Mouse (Mus musculus) liver, embryonic 14.5 days (tissue): ENCODE measurements at regions not wholly inside any gene's neighbourhood (a gene's known extent, or its start where the extent isn't known, plus 50 kb on each side); places are given as distances from the start of the nearest gene placed in this dataset.

Experiments
- ATAC-seq: fragments of 200-750 bp; cut with Nextera tagmentation; 2 replicates; pipeline ENCODE4 v1.8.0; 2017; ENCODE audit warnings: moderate number of reproducible peaks, mild to moderate bottlenecking, moderate library complexity; ENCODE audit not compliant: insufficient read depth
- DNase-seq, 3 experiments: peaks; one replicate each; pipeline ENCODE4 v3.0.0-alpha.2; 2012 to 2013; ENCODE audit warnings: low read depth in 3 of 3, low spot score in 3 of 3
- H3K27ac ChIP-seq: fragments of 300-500 bp; sonication (generic); 2 replicates; pipeline ENCODE4 v1.5.1; 2014; ENCODE audit warnings: moderate library complexity, mild to moderate bottlenecking, control low read depth, inconsistent platforms
- H3K27me3 ChIP-seq: fragments of 300-500 bp; sonication (generic); 2 replicates; pipeline ENCODE4 v1.6.1; 2014; ENCODE audit warnings: mild to moderate bottlenecking, low read length, moderate library complexity; ENCODE audit not compliant: control insufficient read depth, insufficient read depth
- H3K36me3 ChIP-seq: fragments of 300-500 bp; sonication (generic); replicated peaks from 2 replicates; pipeline ENCODE4 v1.6.1; 2014; ENCODE audit warnings: low read depth; ENCODE audit not compliant: control insufficient read depth, insufficient read depth
- H3K4me1 ChIP-seq, 2 experiments: fragments of 200-500 bp in 1 of 2; fragments of 300-500 bp in 1 of 2; sonication (generic) in 1 of 2; replicated peaks; 2 replicates each; pipeline ENCODE4 v1.6.1; 2012 to 2014; ENCODE audit warnings: antibody characterized with exemption in 1 of 2, inconsistent platforms in 1 of 2, low read length in 1 of 2; ENCODE audit not compliant: control insufficient read depth in 2 of 2, insufficient read depth in 2 of 2
- H3K4me2 ChIP-seq: fragments of 300-500 bp; sonication (generic); 2 replicates; pipeline ENCODE4 v1.6.1; 2014; ENCODE audit warnings: low read depth, mild to moderate bottlenecking, control low read depth, moderate library complexity
- H3K4me3 ChIP-seq, 2 experiments: fragments of 200-500 bp in 1 of 2; fragments of 300-500 bp in 1 of 2; sonication (generic) in 1 of 2; 2 replicates each; pipeline ENCODE4 v1.5.1; 2012 to 2014; ENCODE audit warnings: low read depth in 2 of 2, low read length in 2 of 2, mild to moderate bottlenecking in 2 of 2, control low read depth in 1 of 2, inconsistent platforms in 1 of 2, moderate library complexity in 1 of 2; ENCODE audit not compliant: insufficient read depth in 1 of 2
- H3K9ac ChIP-seq: fragments of 300-500 bp; sonication (generic); replicated peaks from 2 replicates; pipeline ENCODE4 v1.6.1; 2014; ENCODE audit warnings: mild to moderate bottlenecking, control low read depth, moderate library complexity
- H3K9me3 ChIP-seq: fragments of 300-500 bp; sonication (generic); 2 replicates; pipeline ENCODE4 v1.6.1; 2016; ENCODE audit warnings: low read length, mixed read lengths; ENCODE audit not compliant: control insufficient read depth
- CTCF ChIP-seq: IDR thresholded peaks from 2 replicates; pipeline ENCODE4 v1.5.1; 2016; ENCODE audit warnings: antibody characterized with exemption, low read depth, control low read depth
- EP300 ChIP-seq: IDR thresholded peaks from 2 replicates; pipeline ENCODE4 v1.6.1; 2016; ENCODE audit warnings: antibody characterized with exemption, low read depth
- WGBS: fragments of 180-500 bp; shearing (Covaris S2); extraction: QIAGEN DNeasy Blood & Tissue Kit; methylation state at CpG from one replicate; pipeline ENCODE4 v1.1.7; 2014; ENCODE audit not compliant: insufficient replicate concordance; 5-methylcytosine and 5-hydroxymethylcytosine counted together

DNA sequence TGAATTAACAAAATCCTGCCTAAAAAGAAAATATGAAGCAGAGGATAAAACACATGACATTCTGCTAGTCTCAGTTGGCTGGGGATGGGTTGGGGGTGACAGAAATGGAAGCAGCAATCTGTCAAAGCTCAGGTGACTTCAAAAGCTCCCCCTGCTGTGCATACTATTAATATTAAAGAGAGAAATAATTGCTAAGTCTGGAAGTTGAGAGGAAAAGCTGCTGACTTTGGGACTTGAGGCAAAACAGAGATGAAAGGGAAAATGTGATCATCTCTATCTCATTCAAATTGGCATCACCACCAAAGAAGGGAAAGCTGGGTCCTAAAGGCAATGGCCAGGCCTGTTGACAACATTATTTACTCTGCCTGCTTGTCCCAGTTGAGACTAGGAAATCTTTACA lies 90.8 kb downstream of the Rpe65 start:
- Histone ChIP-seq H3K4me1 (no peaks in the 10 kb centered on the region), H3K4me2 (no peak overlapping the region), H3K27ac (no peak overlapping the region), H3K27me3 (no peaks in the 10 kb centered on the region), H3K4me3 (no peak overlapping the region), H3K9me3 (no peaks in the 10 kb centered on the region), H3K9ac (no peak overlapping the region), H3K36me3 (no peaks in the 10 kb centered on the region)
- no peak for DNase-seq
- no peak for TF ChIP-seq EP300
- TF ChIP-seq CTCF: no peak
- no peak for ATAC-seq

DNA sequence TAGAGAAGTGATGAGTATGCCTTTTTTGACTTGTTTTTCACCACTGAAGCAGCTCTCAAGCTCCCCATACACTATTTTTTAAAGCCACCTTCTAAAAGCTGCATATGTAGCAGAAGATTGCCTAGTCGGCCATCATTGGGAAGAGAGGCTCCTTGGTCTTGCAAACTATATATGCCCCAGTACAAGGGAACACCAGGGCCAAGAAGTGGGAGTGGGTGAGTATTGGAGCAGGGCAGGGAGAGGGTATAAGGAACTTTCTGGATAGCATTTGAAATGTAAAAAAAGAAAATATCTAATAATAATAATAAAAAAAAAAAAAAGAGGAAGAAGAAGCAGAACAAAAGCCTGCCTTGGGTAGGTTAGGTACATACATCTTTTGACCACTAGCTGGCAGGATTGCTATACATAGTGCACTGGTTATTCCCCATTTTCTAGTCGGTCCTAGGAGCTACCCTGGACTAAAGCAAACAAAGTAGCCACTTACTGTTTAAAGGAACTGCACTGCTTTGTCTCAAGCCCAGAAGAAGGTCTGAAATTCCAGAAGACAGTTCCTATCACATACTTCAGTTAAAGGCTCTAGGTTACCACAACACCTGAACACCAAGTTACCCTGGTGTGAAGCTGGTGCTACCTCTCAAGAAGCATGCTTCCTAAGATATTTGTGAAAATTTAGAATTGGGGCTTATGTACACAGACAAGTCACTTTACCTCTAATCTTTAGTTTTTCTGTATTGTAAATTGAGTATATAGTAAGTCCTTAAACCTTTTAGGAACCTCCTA lies 114.9 kb upstream of the Wls start:
- Histone ChIP-seq H3K4me2 (no peak overlapping the region), H3K4me3 (no peak overlapping the region), H3K4me1 (no peaks in the 10 kb centered on the region), H3K9me3 (no peaks in the 10 kb centered on the region), H3K27ac (no peak overlapping the region), H3K9ac (no peak overlapping the region), H3K36me3 (no peaks in the 10 kb centered on the region), H3K27me3 (no peaks in the 10 kb centered on the region)
- DNase-seq (peak in 1 of 3 experiments; percentile 4), ATAC-seq (no peak)
- WGBS: 17% methylated on average over 2 of the region's 2 CpGs
- TF ChIP-seq CTCF (peak; percentile 44; the same call in 1 of the 2 replicates), EP300 (no peak)

- no peak for DNase-seq
- no peaks in the 10 kb centered on the region for H3K27me3 ChIP-seq
- no peak overlapping the region for H3K4me2 ChIP-seq
- no peaks in the 10 kb centered on the region for H3K36me3 ChIP-seq
- no peak for TF ChIP-seq CTCF
- no peak for TF ChIP-seq EP300
- no peaks in the 10 kb centered on the region for H3K9me3 ChIP-seq
- no peak overlapping the region for H3K27ac ChIP-seq
- WGBS: 44% methylated on average over 1 of the region's 1 CpGs
- ATAC-seq: no peak
- no peaks in the 10 kb centered on the region for H3K4me1 ChIP-seq
- no peak overlapping the region for H3K4me3 ChIP-seq
- H3K9ac ChIP-seq: no peak overlapping the region
Measured at GRCm38 (mm10) chr3:159732201-159732600, 107.3 kb upstream of the Wls start.

DNA sequence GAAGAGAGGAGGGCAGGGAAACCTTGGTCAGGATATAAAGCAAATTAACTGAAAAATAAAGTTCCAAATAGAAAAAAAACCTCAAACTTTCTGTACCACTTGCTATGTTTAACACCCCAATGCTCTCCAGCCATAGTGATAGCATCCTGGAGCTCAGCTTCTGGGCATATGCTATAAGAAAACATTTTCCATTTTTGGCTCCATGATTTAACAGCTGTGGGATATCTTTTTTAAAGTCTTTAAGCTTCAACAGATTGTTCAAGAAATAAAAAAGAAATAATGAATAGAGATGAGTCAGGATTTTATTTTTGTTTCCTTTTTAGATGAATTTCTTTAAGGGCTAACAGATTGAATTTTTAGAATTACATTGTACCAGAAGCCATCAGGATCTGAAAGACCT lies 106.3 kb upstream of the Wls start:
- Histone ChIP-seq H3K9ac (no peak overlapping the region), H3K9me3 (no peaks in the 10 kb centered on the region), H3K36me3 (no peaks in the 10 kb centered on the region), H3K27me3 (no peaks in the 10 kb centered on the region), H3K4me2 (no peak overlapping the region), H3K27ac (no peak overlapping the region), H3K4me3 (no peak overlapping the region), H3K4me1 (no peaks in the 10 kb centered on the region)
- no peak for TF ChIP-seq CTCF
- DNase-seq: no peak
- ATAC-seq: no peak

DNA sequence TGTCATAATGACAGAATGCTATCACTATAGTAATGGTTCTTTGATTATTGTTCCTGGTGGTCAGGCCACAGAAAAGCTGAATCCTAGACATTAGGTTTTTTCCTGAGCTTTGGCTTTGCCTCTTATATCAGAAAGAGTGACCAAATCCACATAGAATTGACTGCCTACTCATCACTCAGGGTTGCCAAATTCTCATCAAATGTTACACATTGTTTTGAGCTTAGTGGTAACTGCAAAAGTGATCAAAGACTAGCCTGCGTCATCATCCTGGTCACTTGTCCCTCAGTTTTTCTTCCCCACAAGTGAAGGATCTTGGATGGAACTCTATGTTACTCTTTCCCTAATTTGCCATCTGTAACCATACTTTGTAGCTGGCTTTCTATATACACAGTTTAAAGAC lies 104.9 kb upstream of the Wls start:
- 61% methylated on average over 1 of the region's 1 CpGs for WGBS
- TF ChIP-seq CTCF (no peak), EP300 (no peak)
- Histone ChIP-seq H3K27me3 (no peaks in the 10 kb centered on the region), H3K27ac (no peak overlapping the region), H3K36me3 (no peaks in the 10 kb centered on the region), H3K4me3 (no peak overlapping the region), H3K9ac (no peak overlapping the region), H3K9me3 (no peaks in the 10 kb centered on the region), H3K4me2 (no peak overlapping the region), H3K4me1 (no peaks in the 10 kb centered on the region)
- DNase-seq (no peak), ATAC-seq (no peak)
